Mouse (Mus musculus) heart, embryonic 13.5 days (tissue): ENCODE measurements around the gene Smox. TPM values are rescaled to one million over a fixed set of nuclear protein-coding genes. Genes with fewer than 3 reads are reported as not detected.

Experiments
- ATAC-seq: fragments of 200-750 bp; cut with Nextera tagmentation; 2 replicates; pipeline ENCODE4 v1.8.0; 2017; ENCODE audit warnings: moderate TSS enrichment; ENCODE audit not compliant: insufficient number of reproducible peaks, low FRiP score, low TSS enrichment; ENCODE audit errors: extremely low read depth
- H3K27ac ChIP-seq: fragments of 300-500 bp; sonication (generic); replicated peaks from 2 replicates; pipeline ENCODE4 v1.5.1; 2015; ENCODE audit warnings: moderate library complexity, mild to moderate bottlenecking, inconsistent platforms
- H3K27me3 ChIP-seq: fragments of 300-500 bp; sonication (generic); replicated peaks from 2 replicates; pipeline ENCODE4 v1.6.1; 2015; ENCODE audit warnings: mild to moderate bottlenecking, inconsistent platforms
- H3K36me3 ChIP-seq: fragments of 300-500 bp; sonication (generic); 2 replicates; pipeline ENCODE4 v1.6.1; 2015; ENCODE audit warnings: mild to moderate bottlenecking, inconsistent platforms
- H3K4me1 ChIP-seq: fragments of 300-500 bp; sonication (generic); 2 replicates; pipeline ENCODE4 v1.6.1; 2015; ENCODE audit warnings: inconsistent platforms
- H3K4me2 ChIP-seq: fragments of 300-500 bp; sonication (generic); 2 replicates; pipeline ENCODE4 v1.6.1; 2015; ENCODE audit warnings: inconsistent platforms, mild to moderate bottlenecking, moderate library complexity
- H3K4me3 ChIP-seq: fragments of 300-500 bp; sonication (generic); 2 replicates; pipeline ENCODE4 v1.5.1; 2015; ENCODE audit warnings: moderate library complexity, mild to moderate bottlenecking, inconsistent platforms
- H3K9ac ChIP-seq: fragments of 300-500 bp; sonication (generic); 2 replicates; pipeline ENCODE4 v1.6.1; 2015; ENCODE audit warnings: inconsistent platforms, mild to moderate bottlenecking, moderate library complexity
- H3K9me3 ChIP-seq: fragments of 300-500 bp; sonication (generic); 2 replicates; pipeline ENCODE4 v1.6.1; 2016; ENCODE audit warnings: inconsistent platforms
- WGBS: fragments of 180-500 bp; shearing (Covaris S2); methylation state at CpG from one replicate; pipeline ENCODE4 v1.1.7; 2015; ENCODE audit warnings: mixed read lengths; 5-methylcytosine and 5-hydroxymethylcytosine counted together
- polyA plus RNA-seq: library from polyadenylated mRNA; unstranded; fragments of >200 nt; fragmentation: Nextera tagmentation; extraction: Ambion mirVana; gene quantifications from 2 replicates; pipeline ENCODE4 v1.2.1, GENCODE M21; 2015

The Smox gene
- 24.4 and 25.8 TPM in 2 replicates for polyA plus RNA-seq

GRCm38 (mm10) chr2:131491196-131491595 lies at the start of gene Smox:
Gene Smox (plus strand): TSS chr2:131491496.
- no peaks in the 10 kb centered on the region for H3K36me3 ChIP-seq
- WGBS = 18% methylated on average over 7 of the region's 7 CpGs

GRCm38 (mm10) chr2:131443084-131443890 lies 48.0 kb upstream of the Smox start:
- 68% methylated on average over 8 of the region's 8 CpGs for WGBS
- H3K9ac ChIP-seq = no peak overlapping the region
- H3K4me2 ChIP-seq = no peak overlapping the region
- no peak for ATAC-seq
- no peak overlapping the region for H3K27ac ChIP-seq
- H3K36me3 ChIP-seq = no peaks in the 10 kb centered on the region
- no peak overlapping the region for H3K4me3 ChIP-seq
- H3K4me1 ChIP-seq = no peaks in the 10 kb centered on the region
- H3K9me3 ChIP-seq = no peaks in the 10 kb centered on the region
- H3K27me3 ChIP-seq = no peaks in the 10 kb centered on the region

More at GRCm38 (mm10) chr2:131491196-131491595, at the start of gene Smox:
- Histone ChIP-seq H3K27me3 (0 out of 2 replicates have a peak, but pooled peaks cover 3% of the 10 kb centered on the region), H3K27ac (peak within 1 kb of the TSS; percentile 58), H3K4me3 (peak within 1 kb of the TSS; percentile 78), H3K4me2 (peak within 1 kb of the TSS; percentile 90), H3K9ac (peak within 1 kb of the TSS; percentile 89), H3K9me3 (no peaks in the 10 kb centered on the region), H3K4me1 (peaks cover 32% of the 10 kb centered on the region)
- ATAC-seq = no peak

DNA sequence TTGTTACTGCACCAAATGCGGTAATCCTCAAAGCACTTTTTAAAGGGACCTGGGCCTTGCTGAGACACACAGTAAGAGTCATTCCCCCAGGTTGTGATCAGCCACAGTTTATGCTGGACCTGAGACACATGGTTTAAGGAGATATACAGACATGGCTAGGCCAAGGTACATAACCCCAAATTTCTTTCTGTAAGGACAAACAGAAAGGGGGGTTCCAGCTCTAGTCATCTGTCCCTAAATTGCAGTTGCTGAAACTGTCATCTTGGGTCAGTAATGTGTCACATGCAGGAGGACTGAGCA lies 47.5 kb upstream of the Smox start:
- H3K36me3 ChIP-seq = no peaks in the 10 kb centered on the region
- WGBS = 75% methylated on average over 1 of the region's 1 CpGs
- no peak for ATAC-seq
- no peaks in the 10 kb centered on the region for H3K4me1 ChIP-seq
- no peaks in the 10 kb centered on the region for H3K9me3 ChIP-seq
- no peak overlapping the region for H3K9ac ChIP-seq
- no peak overlapping the region for H3K4me2 ChIP-seq
- no peaks in the 10 kb centered on the region for H3K27me3 ChIP-seq
- H3K27ac ChIP-seq = no peak overlapping the region
- H3K4me3 ChIP-seq = no peak overlapping the region

DNA sequence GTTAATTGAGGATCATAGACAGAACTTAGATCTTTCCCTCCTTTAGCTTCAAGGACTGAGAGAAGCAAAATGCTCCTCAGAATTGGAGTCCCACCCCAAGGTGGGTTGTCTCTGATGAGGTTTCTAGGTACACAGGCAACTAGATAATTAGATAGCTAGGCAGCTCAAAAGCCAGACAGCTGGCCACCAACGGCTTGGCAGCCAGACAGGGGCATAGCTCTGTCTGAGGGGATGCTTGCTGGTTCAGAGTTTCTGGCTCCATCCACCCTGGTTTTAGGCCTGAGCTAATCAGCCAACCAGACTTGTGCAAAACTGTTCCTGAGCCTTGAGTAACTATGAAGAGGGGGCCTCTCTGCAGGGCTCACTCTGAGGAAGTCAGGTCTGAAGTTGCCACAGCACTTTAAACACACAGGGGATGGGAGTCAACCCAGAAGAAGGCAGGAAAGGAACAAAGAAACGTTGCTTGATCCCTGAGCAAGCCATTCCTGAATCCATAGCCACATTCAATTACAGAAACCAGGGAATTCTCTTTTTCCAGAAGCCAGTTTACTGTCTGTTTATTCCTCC lies 44.8 kb upstream of the Smox start:
- 61% methylated on average over 2 of the region's 2 CpGs for WGBS
- no peak overlapping the region for H3K9ac ChIP-seq
- H3K9me3 ChIP-seq = no peaks in the 10 kb centered on the region
- H3K4me1 ChIP-seq = no peaks in the 10 kb centered on the region
- no peaks in the 10 kb centered on the region for H3K36me3 ChIP-seq
- no peak overlapping the region for H3K27ac ChIP-seq
- H3K4me2 ChIP-seq = no peak overlapping the region
- H3K4me3 ChIP-seq = no peak overlapping the region
- no peaks in the 10 kb centered on the region for H3K27me3 ChIP-seq
- no peak for ATAC-seq

DNA sequence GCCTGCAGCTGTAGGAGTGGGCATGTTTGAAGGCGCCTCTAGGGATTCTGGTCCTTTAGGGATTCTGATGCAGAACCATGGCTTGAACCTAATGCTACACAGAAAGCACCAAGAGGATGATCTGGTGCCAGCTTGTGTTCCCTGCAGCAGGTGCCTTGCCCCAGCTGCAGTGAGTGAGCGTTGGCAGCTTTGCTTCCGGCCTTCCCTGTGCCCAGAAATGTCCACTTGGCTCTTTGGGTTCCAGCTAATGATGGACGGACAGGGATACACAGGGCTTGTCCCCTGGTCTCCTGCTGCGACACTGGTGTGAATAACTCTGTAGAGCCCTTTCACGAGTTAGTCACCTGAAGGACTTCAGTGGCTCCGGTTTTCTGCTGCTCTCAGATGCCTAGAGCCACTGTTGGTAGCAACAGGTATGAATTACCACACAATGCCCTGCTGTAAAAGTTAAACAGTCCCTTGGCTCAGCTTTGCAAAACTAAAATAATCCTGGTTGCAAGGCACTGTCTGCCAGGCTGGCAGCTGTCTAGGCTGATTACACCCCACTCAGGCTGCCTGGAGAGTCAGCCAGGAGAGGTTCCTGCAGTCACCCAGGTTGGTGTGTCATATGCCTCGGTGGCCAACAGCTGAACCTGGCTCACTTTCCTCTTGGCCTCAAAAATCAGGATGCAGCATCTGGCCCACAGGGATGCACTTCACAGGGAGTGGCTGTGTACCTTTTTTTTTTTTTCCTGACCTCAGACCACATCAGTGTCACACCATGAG lies 43.5 kb upstream of the Smox start:
- no peak overlapping the region for H3K9ac ChIP-seq
- H3K9me3 ChIP-seq = no peaks in the 10 kb centered on the region
- ATAC-seq = no peak
- no peaks in the 10 kb centered on the region for H3K27me3 ChIP-seq
- H3K36me3 ChIP-seq = no peaks in the 10 kb centered on the region
- no peak overlapping the region for H3K4me3 ChIP-seq
- WGBS = 81% methylated on average over 8 of the region's 8 CpGs
- H3K4me2 ChIP-seq = no peak overlapping the region
- H3K4me1 ChIP-seq = peaks cover 6% of the 10 kb centered on the region
- no peak overlapping the region for H3K27ac ChIP-seq

- Histone ChIP-seq H3K27ac (no peak overlapping the region), H3K4me1 (peaks cover 8% of the 10 kb centered on the region), H3K9ac (no peak overlapping the region), H3K4me2 (no peak overlapping the region), H3K36me3 (no peaks in the 10 kb centered on the region), H3K9me3 (no peaks in the 10 kb centered on the region), H3K27me3 (no peaks in the 10 kb centered on the region), H3K4me3 (no peak overlapping the region)
- ATAC-seq = no peak
Measured at GRCm38 (mm10) chr2:131448353-131448752, 42.9 kb upstream of the Smox start.

GRCm38 (mm10) chr2:131449720-131450119 lies 41.6 kb upstream of the Smox start:
- Histone ChIP-seq H3K4me2 (no peak overlapping the region), H3K27me3 (no peaks in the 10 kb centered on the region), H3K4me1 (peaks cover 8% of the 10 kb centered on the region), H3K36me3 (no peaks in the 10 kb centered on the region), H3K27ac (no peak overlapping the region), H3K9ac (no peak overlapping the region), H3K9me3 (no peaks in the 10 kb centered on the region), H3K4me3 (no peak overlapping the region)
- 65% methylated on average over 5 of the region's 5 CpGs for WGBS
- no peak for ATAC-seq

- Histone ChIP-seq H3K4me3 (no peak overlapping the region), H3K9me3 (no peaks in the 10 kb centered on the region), H3K27me3 (no peaks in the 10 kb centered on the region), H3K36me3 (no peaks in the 10 kb centered on the region), H3K4me2 (no peak overlapping the region), H3K9ac (no peak overlapping the region), H3K27ac (no peak overlapping the region), H3K4me1 (peaks cover 8% of the 10 kb centered on the region)
- ATAC-seq = no peak
- WGBS = 72% methylated on average over 5 of the region's 5 CpGs
Measured at GRCm38 (mm10) chr2:131450491-131450890, 40.8 kb upstream of the Smox start.

DNA sequence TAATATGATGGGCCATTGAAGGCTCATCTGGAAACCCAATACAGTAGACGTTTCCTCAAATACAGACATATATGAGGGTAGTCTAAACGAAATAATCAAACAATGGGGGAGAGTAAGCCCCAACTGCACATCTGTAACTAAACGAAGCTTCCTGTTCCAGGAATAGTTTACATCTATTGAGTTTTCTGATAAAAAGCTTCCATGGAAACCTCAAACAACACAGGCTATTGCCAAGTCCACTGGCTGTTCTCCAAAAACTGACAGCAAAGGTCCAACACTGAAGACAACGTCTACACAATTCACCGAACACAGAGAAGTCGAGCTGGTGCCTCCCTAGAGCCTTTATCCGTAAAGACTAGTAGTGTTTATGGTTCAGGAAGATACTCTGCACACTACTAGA lies 33.6 kb upstream of the Smox start:
- H3K9ac ChIP-seq = no peak overlapping the region
- no peaks in the 10 kb centered on the region for H3K27me3 ChIP-seq
- ATAC-seq = no peak
- no peak overlapping the region for H3K27ac ChIP-seq
- H3K36me3 ChIP-seq = no peaks in the 10 kb centered on the region
- no peak overlapping the region for H3K4me2 ChIP-seq
- 52% methylated on average over 7 of the region's 7 CpGs for WGBS
- H3K9me3 ChIP-seq = no peaks in the 10 kb centered on the region
- H3K4me1 ChIP-seq = peaks cover 12% of the 10 kb centered on the region
- no peak overlapping the region for H3K4me3 ChIP-seq

GRCm38 (mm10) chr2:131460946-131461682 lies 30.2 kb upstream of the Smox start:
- no peak overlapping the region for H3K9ac ChIP-seq
- H3K27ac ChIP-seq = peak overlapping the region; percentile 2; the same call in 1 of the 2 replicates
- no peaks in the 10 kb centered on the region for H3K36me3 ChIP-seq
- ATAC-seq = no peak
- no peak overlapping the region for H3K4me3 ChIP-seq
- 47% methylated on average over 9 of the region's 9 CpGs for WGBS
- H3K27me3 ChIP-seq = no peaks in the 10 kb centered on the region
- H3K4me2 ChIP-seq = no peak overlapping the region
- peaks cover 10% of the 10 kb centered on the region for H3K4me1 ChIP-seq
- H3K9me3 ChIP-seq = no peaks in the 10 kb centered on the region; the same call in 1 of the 2 replicates

GRCm38 (mm10) chr2:131462991-131463390 lies 28.3 kb upstream of the Smox start:
- WGBS = 72% methylated on average over 4 of the region's 4 CpGs
- no peaks in the 10 kb centered on the region for H3K27me3 ChIP-seq
- peaks cover 2% of the 10 kb centered on the region; the same call in 1 of the 2 replicates for H3K4me1 ChIP-seq
- H3K9me3 ChIP-seq = no peaks in the 10 kb centered on the region; the same call in 1 of the 2 replicates
- H3K36me3 ChIP-seq = no peaks in the 10 kb centered on the region
- ATAC-seq = no peak
- H3K4me2 ChIP-seq = no peak overlapping the region
- H3K27ac ChIP-seq = no peak overlapping the region
- no peak overlapping the region for H3K9ac ChIP-seq
- no peak overlapping the region for H3K4me3 ChIP-seq
